Mouse (Mus musculus): ENCODE measurements around the gene Taf1a. TPM values are rescaled to one million over a fixed set of nuclear protein-coding genes. Genes with fewer than 3 reads are reported as not detected.

The Taf1a gene
- polyA plus RNA-seq, 1 experiment, result 26.4 TPM

DNA sequence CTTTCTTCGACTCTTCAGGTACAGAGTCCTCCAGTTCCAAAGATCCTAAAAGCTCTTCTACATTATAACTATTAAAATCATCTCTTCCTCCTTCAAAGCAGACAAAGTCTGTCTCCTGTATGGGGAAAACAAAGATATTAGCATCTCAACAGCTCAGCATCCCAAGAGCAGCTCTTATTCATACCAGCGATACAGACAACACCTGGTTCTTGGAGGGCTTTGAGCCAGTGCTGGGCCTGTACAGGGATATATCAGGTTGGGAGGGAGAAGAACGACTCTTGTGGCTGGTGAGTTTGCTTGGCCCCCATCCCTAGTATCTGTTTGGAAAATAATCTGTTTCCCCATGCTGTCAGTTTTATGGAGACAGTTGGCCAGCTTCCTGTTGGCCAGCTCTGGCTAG is 29.9 kb upstream of the Taf1a start:
- no peak for TF ChIP-seq EP300 (IDR thresholded peaks at IDR 0.05; ENCODE audit: insufficient read depth, low read depth, low read length)
- TF ChIP-seq CTCF (IDR thresholded peaks at IDR 0.05; ENCODE audit: low read depth, low read length), result no peak
- no peak for TF ChIP-seq POLR2A (IDR thresholded peaks at IDR 0.05; ENCODE audit: insufficient read depth, low read length)

DNA sequence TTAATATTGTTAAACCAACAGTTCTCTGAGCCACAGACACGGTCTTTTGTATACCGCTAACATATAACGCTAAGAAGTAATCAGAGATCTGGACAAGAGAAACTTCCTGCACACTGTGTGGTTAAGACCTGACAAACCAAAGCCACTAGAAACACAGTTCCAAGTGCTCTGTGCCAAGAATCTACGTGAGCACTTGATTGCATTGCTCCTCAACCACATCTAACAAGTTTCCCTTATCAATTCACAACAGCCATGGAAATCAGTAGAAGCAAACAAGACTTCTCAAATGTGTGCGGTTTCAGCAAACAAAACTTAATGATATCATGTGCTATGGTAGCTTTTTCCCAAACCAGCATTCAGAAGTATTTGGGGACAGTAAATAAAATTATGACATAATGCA is 26.5 kb upstream of the Taf1a start:
- Histone ChIP-seq H3K9ac (ENCODE audit: low read depth, poor library complexity, severe bottlenecking) (no peak overlapping the region), H3K27ac (ENCODE audit: insufficient read depth, low read length) (no peak overlapping the region), H3K4me1 (ENCODE audit: control insufficient read depth, insufficient read depth, low read length) (no peaks in the 10 kb centered on the region), H3K36me3 (ENCODE audit: control insufficient read depth, insufficient read depth, low read length, poor library complexity, severe bottlenecking) (peaks cover 12% of the 10 kb centered on the region), H3K27me3 (ENCODE audit: control insufficient read depth, insufficient read depth, low read length, poor library complexity, severe bottlenecking) (no peaks in the 10 kb centered on the region), H3K9me3 (replicated peaks; ENCODE audit: control insufficient read depth, insufficient read depth, low read length, poor library complexity, severe bottlenecking) (no peaks in the 10 kb centered on the region), H3K4me3 (ENCODE audit: low read depth, low read length) (no peak overlapping the region)
- no peak for TF ChIP-seq CTCF (IDR thresholded peaks at IDR 0.05; ENCODE audit: low read depth, low read length)
- no peak for TF ChIP-seq EP300 (IDR thresholded peaks at IDR 0.05; ENCODE audit: insufficient read depth, low read depth, low read length)
- no peak for TF ChIP-seq POLR2A (IDR thresholded peaks at IDR 0.05; ENCODE audit: insufficient read depth, low read length)

More for the DNA sequence above, 29.9 kb upstream of the Taf1a start:
- Histone ChIP-seq H3K4me1 (ENCODE audit: control insufficient read depth, insufficient read depth, low read length) (no peaks in the 10 kb centered on the region), H3K9ac (ENCODE audit: low read depth, poor library complexity, severe bottlenecking) (no peak overlapping the region), H3K9me3 (replicated peaks; ENCODE audit: control insufficient read depth, insufficient read depth, low read length, poor library complexity, severe bottlenecking) (no peaks in the 10 kb centered on the region), H3K36me3 (ENCODE audit: control insufficient read depth, insufficient read depth, low read length, poor library complexity, severe bottlenecking) (peaks cover 17% of the 10 kb centered on the region), H3K4me3 (ENCODE audit: low read depth, low read length) (no peak overlapping the region), H3K27me3 (ENCODE audit: control insufficient read depth, insufficient read depth, low read length, poor library complexity, severe bottlenecking) (no peaks in the 10 kb centered on the region), H3K27ac (ENCODE audit: insufficient read depth, low read length) (no peak overlapping the region)

DNA sequence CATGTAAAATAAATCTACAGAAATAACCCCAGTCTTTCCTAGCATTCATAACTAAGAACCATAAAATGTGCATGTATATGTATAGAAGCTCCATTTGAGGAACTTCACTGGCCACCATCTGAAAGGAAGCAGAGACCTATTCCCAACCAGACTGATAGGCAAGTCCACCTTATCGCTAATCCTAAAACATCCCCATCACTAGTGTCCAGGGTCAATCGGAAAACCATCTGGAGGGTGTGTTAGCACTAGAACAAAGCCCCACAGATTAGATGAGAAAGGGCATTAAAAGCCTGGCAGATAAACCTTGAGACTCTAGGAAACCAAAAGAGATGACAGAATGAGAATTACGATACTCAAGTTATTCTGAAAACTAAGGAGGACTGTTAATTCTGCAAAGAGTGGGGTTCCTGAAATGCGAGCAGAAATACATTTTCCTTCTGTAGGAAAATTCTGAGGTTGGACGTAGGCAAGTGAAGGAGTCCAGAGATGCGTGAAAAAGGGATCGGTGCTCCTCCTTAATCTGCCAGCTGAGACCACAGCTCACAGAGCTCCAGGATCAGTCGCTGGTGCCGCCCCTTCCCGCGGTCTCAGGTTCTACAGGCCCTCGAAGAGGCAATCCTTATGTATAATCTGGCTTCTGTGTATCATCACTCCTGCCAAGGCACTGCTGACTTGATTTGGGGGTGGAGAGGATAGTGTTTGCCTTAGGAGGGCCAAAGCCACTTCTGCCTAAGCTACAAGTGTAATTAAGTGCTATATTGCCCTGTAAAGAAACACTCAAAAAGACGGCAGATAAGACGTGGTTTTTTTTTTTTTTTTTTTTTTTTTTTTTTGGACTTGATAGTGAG is 25.8 kb upstream of the Taf1a start:
- Histone ChIP-seq H3K4me3 (ENCODE audit: low read depth, low read length) (no peak overlapping the region), H3K27me3 (ENCODE audit: control insufficient read depth, insufficient read depth, low read length, poor library complexity, severe bottlenecking) (no peaks in the 10 kb centered on the region), H3K27ac (ENCODE audit: insufficient read depth, low read length) (no peak overlapping the region), H3K4me1 (ENCODE audit: control insufficient read depth, insufficient read depth, low read length) (no peaks in the 10 kb centered on the region), H3K9me3 (replicated peaks; ENCODE audit: control insufficient read depth, insufficient read depth, low read length, poor library complexity, severe bottlenecking) (no peaks in the 10 kb centered on the region), H3K36me3 (ENCODE audit: control insufficient read depth, insufficient read depth, low read length, poor library complexity, severe bottlenecking) (peaks cover 6% of the 10 kb centered on the region), H3K9ac (ENCODE audit: low read depth, poor library complexity, severe bottlenecking) (no peak overlapping the region)
- TF ChIP-seq EP300 (IDR thresholded peaks at IDR 0.05; ENCODE audit: insufficient read depth, low read depth, low read length) (no peak), CTCF (IDR thresholded peaks at IDR 0.05; ENCODE audit: low read depth, low read length) (no peak), POLR2A (IDR thresholded peaks at IDR 0.05; ENCODE audit: insufficient read depth, low read length) (no peak)

DNA sequence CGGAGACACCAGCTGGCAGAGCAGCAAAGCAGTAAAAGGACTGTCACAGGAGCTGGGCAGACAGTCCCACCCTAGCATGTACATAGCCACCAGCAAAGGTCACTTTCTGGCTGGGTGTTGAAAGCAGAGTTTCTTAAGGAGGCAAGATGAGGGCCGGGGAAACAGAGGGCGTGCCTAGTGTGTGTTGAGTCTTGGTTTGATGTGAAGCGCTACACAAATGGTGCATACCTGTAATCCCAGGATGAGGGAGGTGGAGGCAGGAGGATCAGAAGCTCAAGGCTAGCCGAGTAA is 25.3 kb upstream of the Taf1a start:
- Histone ChIP-seq H3K9ac (ENCODE audit: low read depth, poor library complexity, severe bottlenecking) (no peak overlapping the region), H3K36me3 (ENCODE audit: control insufficient read depth, insufficient read depth, low read length, poor library complexity, severe bottlenecking) (peaks cover 6% of the 10 kb centered on the region), H3K4me1 (ENCODE audit: control insufficient read depth, insufficient read depth, low read length) (no peaks in the 10 kb centered on the region), H3K9me3 (replicated peaks; ENCODE audit: control insufficient read depth, insufficient read depth, low read length, poor library complexity, severe bottlenecking) (no peaks in the 10 kb centered on the region), H3K4me3 (ENCODE audit: low read depth, low read length) (no peak overlapping the region), H3K27ac (ENCODE audit: insufficient read depth, low read length) (no peak overlapping the region), H3K27me3 (ENCODE audit: control insufficient read depth, insufficient read depth, low read length, poor library complexity, severe bottlenecking) (no peaks in the 10 kb centered on the region)
- TF ChIP-seq POLR2A (IDR thresholded peaks at IDR 0.05; ENCODE audit: insufficient read depth, low read length) (no peak), EP300 (IDR thresholded peaks at IDR 0.05; ENCODE audit: insufficient read depth, low read depth, low read length) (no peak), CTCF (IDR thresholded peaks at IDR 0.05; ENCODE audit: low read depth, low read length) (no peak)

DNA sequence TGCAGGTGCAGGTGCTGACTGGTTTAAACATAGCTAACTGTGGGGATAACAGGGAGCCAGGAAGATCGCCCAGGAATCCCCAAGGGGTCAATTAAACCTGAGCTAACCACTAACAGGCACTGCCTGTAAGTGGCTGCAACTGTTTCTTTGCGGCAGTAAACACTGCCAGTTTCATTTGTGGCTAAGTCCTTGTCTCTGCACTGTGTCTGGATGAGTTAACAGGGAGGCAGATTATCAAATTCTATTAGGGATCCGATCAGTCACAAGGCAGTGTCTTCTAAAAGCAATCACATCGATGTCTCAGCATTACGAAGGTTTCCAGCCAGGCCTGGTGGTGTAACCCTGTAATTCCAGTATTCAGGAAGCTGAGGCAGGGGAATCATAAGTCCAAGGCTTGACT is 22.4 kb upstream of the Taf1a start:
- H3K9ac ChIP-seq (ENCODE audit: low read depth, poor library complexity, severe bottlenecking), result no peak overlapping the region
- H3K36me3 ChIP-seq (ENCODE audit: control insufficient read depth, insufficient read depth, low read length, poor library complexity, severe bottlenecking), result peaks cover 6% of the 10 kb centered on the region
- TF ChIP-seq EP300 (IDR thresholded peaks at IDR 0.05; ENCODE audit: insufficient read depth, low read depth, low read length), result no peak
- TF ChIP-seq POLR2A (IDR thresholded peaks at IDR 0.05; ENCODE audit: insufficient read depth, low read length), result no peak
- no peak for TF ChIP-seq CTCF (IDR thresholded peaks at IDR 0.05; ENCODE audit: low read depth, low read length)
- no peaks in the 10 kb centered on the region for H3K4me1 ChIP-seq (ENCODE audit: control insufficient read depth, insufficient read depth, low read length)
- no peak overlapping the region for H3K4me3 ChIP-seq (ENCODE audit: low read depth, low read length)
- no peak overlapping the region for H3K27ac ChIP-seq (ENCODE audit: insufficient read depth, low read length)
- H3K27me3 ChIP-seq (ENCODE audit: control insufficient read depth, insufficient read depth, low read length, poor library complexity, severe bottlenecking), result no peaks in the 10 kb centered on the region
- no peaks in the 10 kb centered on the region for H3K9me3 ChIP-seq (replicated peaks; ENCODE audit: control insufficient read depth, insufficient read depth, low read length, poor library complexity, severe bottlenecking)

DNA sequence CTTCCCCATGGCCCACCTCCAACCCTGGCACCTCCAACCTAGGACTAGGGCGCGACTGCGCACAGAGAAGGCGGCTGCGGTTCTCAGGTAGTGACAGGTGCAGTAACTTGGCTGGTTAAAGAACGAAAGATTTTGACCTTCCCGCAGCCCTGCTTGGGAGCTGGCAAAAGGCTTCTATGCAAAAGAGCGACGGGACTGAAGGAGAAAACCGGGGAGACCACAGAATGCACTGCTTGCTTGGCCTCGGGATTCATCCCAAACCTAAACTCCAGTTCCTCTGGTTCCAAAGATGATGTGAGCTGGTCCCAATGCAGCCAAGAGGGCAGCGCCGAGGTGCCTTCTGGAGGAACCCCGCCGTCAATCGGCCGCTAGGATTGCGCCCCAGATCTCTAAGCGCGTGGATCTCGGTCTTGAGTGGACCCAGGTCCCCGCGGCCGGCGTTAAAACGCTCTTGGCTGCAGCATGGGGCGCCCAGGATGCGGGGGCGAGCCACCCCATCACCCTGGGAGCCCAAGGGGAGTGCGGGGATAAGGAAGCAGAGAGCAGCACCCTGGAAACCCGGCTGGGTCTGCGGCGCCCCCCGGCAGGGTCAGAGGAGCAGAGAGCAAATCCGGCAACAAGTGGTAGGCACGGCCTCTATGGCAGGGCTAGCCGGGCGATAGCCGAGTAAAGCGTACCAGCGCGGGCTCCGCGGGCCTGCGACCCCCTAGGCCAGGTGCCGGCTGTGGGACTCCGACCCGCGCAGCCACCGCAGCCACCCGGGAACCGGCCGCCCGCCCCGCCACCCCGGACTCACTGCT is 20.0 kb upstream of the Taf1a start:
- Histone ChIP-seq H3K9me3 (replicated peaks; ENCODE audit: control insufficient read depth, insufficient read depth, low read length, poor library complexity, severe bottlenecking) (no peaks in the 10 kb centered on the region), H3K27ac (ENCODE audit: insufficient read depth, low read length) (no peak overlapping the region), H3K27me3 (ENCODE audit: control insufficient read depth, insufficient read depth, low read length, poor library complexity, severe bottlenecking) (no peaks in the 10 kb centered on the region), H3K9ac (ENCODE audit: low read depth, poor library complexity, severe bottlenecking) (peak overlapping the region; percentile 92), H3K36me3 (ENCODE audit: control insufficient read depth, insufficient read depth, low read length, poor library complexity, severe bottlenecking) (no peaks in the 10 kb centered on the region; the same call in 1 of the 2 replicates), H3K4me3 (ENCODE audit: low read depth, low read length) (peak overlapping the region; percentile 86), H3K4me1 (ENCODE audit: control insufficient read depth, insufficient read depth, low read length) (no peaks in the 10 kb centered on the region)
- no peak for TF ChIP-seq POLR2A (IDR thresholded peaks at IDR 0.05; ENCODE audit: insufficient read depth, low read length)
- no peak for TF ChIP-seq EP300 (IDR thresholded peaks at IDR 0.05; ENCODE audit: insufficient read depth, low read depth, low read length)
- no peak for TF ChIP-seq CTCF (IDR thresholded peaks at IDR 0.05; ENCODE audit: low read depth, low read length)

Measured in ES-Bruce4 (cell line).